Mouse (Mus musculus): ENCODE data around the gene Zc2hc1c.

DNA sequence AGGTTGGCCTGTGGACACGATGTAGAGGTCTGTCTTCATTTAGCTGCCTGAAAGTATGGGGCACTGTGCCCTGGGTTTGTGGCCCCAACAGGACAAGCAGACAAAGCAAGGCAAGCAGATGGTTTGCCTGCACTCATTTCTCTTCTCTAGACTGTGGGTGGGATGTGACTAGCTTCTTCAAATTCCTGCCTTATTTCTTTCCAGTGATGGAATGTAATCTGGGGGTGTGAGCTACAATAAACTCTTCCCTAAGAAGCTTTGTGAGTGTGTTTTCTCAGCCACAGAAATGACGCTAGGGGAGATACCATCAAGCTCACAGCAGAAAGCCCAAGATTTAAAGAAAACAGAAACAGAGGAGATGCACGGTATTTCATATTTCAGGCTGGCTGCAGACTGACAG, 36.3 kb upstream of the Zc2hc1c start:
- no peak for TF ChIP-seq CTCF (IDR thresholded peaks at IDR 0.05; ENCODE audit: extremely low read depth, insufficient read depth, low read length)
- TF ChIP-seq POLR2A (IDR thresholded peaks at IDR 0.05; ENCODE audit: extremely low read depth, insufficient read depth, low read length): no peak
